Mouse (Mus musculus): ENCODE measurements at regions not wholly inside any gene's neighbourhood (a gene's known extent, or its start where the extent isn't known, plus 50 kb on each side); places are given as distances from the start of the nearest gene placed in this dataset.

DNA sequence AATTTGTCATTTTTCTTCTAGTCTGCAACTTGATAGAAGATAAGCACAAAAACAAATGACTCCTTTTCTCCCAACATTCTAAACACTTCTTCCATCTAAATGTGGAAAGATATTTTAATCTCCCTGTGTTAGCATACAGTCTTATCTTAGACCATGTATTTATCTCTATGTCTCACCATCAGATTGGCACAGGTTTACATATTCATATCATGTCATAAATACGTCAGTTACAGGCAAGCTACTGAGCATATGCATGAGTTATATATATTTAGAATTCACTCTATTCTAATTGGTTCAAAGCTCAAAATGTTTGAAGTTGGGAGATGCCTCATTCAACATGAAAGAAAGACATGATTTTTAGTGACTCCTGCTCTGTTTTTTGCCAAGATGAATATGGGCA, 405.6 kb upstream of the Fat1 start:
- no peak overlapping the region for H3K27ac ChIP-seq
- TF ChIP-seq CTCF (IDR thresholded peaks at IDR 0.05): no peak
- intact Hi-C loops (cut with DNase I): no loop called here
- no peak overlapping the region for H3K4me3 ChIP-seq
- DNase-seq (ENCODE audit: extremely low spot score in 1 of 2, low spot score in 2 of 2): no peak

DNA sequence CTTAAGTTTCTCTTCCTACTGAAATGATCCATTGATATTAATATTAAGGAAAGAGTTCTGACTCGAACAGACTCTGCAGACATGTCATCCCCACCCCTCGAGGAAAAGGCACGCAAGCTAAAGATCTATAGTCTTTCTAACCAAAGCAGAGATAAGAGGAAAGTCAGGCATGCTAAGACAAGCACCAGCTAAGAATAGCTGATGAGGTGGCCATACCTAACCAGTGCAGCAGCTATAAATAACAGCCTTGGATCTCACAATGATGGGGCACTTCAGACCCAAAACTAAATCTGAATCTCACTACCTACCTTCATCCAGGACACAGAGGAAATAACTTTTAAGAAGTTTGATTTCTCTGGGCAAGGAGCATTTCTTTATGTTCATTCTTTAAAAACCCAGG, 386.4 kb upstream of the Fat1 start:
- H3K4me3 ChIP-seq: no peak overlapping the region
- DNase-seq (ENCODE audit: extremely low spot score in 1 of 2, low spot score in 2 of 2): no peak
- no peak for TF ChIP-seq CTCF (IDR thresholded peaks at IDR 0.05)
- H3K27ac ChIP-seq: no peak overlapping the region
- intact Hi-C loops (cut with DNase I): no loop called here

DNA sequence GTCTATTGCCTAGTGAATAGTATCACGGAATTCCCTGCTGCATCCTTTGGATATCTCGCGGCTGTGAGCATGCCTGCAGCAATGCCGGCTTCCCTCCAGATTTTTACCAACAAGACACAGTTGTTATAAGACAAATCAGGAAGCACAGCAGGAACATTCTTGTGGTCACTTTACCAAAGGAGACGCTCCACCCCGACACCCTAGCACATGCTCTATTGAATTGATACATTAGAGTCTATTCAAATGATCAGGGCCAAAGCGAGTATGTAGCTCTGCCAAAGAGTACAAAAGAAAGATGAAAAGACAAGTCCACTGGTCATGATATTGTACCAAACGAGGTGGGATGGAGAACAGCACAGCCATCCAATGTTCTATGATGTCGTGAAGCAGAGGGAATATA, 376.1 kb upstream of the Fat1 start:
- Histone ChIP-seq H3K4me3 (no peak overlapping the region), H3K27ac (no peak overlapping the region)
- no peak for TF ChIP-seq CTCF (IDR thresholded peaks at IDR 0.05)
- no peak for DNase-seq (ENCODE audit: extremely low spot score in 1 of 2, low spot score in 2 of 2)
- intact Hi-C loops (cut with DNase I): no loop called here

DNA sequence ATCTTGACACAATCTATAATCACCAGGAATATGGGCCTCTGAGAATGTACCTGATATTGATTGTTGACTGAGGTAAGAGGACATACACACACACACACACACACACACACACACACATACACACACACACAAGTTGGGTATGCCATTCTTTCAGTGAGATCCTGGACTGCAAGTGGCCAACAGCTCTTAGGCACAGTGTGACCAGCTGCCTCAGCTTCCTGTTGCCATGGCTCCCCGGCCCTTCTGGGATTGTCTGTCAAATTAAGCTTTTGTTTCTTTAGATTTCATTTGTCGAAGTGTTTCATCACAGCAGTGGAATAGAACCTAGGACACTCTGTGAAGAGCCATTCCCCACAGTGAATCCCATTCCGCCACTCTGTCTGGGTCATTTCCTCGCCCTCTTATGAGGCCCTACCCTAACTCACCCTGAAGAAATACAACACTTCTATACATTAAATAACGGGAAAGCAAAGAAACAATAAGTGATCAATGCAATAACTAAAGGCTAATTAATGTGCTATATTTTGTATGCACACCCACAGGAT, 358.9 kb upstream of the Fat1 start:
- H3K27ac ChIP-seq: no peak overlapping the region
- no peak for TF ChIP-seq CTCF (IDR thresholded peaks at IDR 0.05)
- no peak for DNase-seq (ENCODE audit: extremely low spot score in 1 of 2, low spot score in 2 of 2)
- intact Hi-C loops (cut with DNase I): no loop called here
- H3K4me3 ChIP-seq: no peak overlapping the region

DNA sequence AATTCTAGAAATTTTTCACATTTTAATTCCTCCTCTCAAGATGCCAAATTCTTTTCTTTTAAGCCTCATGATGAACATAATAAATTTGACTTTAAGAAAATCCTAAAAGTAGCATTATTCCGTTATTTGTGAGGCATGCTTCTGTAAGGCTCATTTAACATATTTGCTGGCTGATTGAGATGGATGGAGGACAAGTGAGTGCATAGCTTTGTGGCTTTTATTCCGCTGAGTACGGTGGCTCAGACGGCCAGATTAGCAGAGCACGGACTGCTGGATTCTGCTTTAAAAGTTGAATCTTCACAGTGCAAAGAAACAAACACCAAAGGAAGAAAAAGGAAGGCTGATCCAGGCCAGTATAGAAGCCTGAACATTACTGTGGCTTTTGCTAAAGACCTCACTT, 358.3 kb upstream of the Fat1 start:
- TF ChIP-seq CTCF (IDR thresholded peaks at IDR 0.05): no peak
- intact Hi-C loops (cut with DNase I): no loop called here
- Histone ChIP-seq H3K27ac (no peak overlapping the region), H3K4me3 (no peak overlapping the region)
- no peak for DNase-seq (ENCODE audit: extremely low spot score in 1 of 2, low spot score in 2 of 2)

Small RNA genes in the stretch of these regions (microRNA-seq; reads per million reads assigned to microRNA genes)
- 0 reads per million in 2 experiments for gene Gm26241

Data from left cerebral cortex, adult 2 months (tissue).